8 mouse cellular contexts compared by ENCODE assay signal in genomic region chr7:73589208-73589771, GRCm38 (mm10). TPM values are rescaled to one million over a fixed set of nuclear protein-coding genes. Genes with fewer than 3 reads are reported as not detected.
DNase-seq lines count a peak whose midpoint lies in the region; ATAC-seq and TF ChIP-seq lines count a peak whose summit lies in the region.

No protein-coding gene starts in this region.

- ATAC-seq in limb, embryonic 13.5 days (ENCODE audit: low FRiP score, low read depth) = peak; percentile 41; the same call in 1 of the 2 replicates
- ATAC-seq in stomach, embryonic 15.5 days (ENCODE audit: insufficient read depth, low FRiP score, low read depth) = peak; percentile 32

- WGBS in limb, embryonic 13.5 days = 20% methylated on average over 14 of the region's 14 CpGs
- WGBS in stomach, embryonic 15.5 days = 23% methylated on average over 14 of the region's 14 CpGs

- peak overlapping the region in 1 of 2 experiments; percentile 26; a peak in 2 of 4 replicates for H3K4me3 ChIP-seq in ES-E14 (ENCODE audit: insufficient read depth in 1 of 2, low read depth in 1 of 2, low read length in 2 of 2, poor library complexity in 1 of 2, severe bottlenecking in 1 of 2)
- no peak overlapping the region for H3K4me3 ChIP-seq in limb, embryonic 13.5 days
- H3K4me3 ChIP-seq in stomach, embryonic 15.5 days (replicated peaks) = no peak overlapping the region

- H3K36me3 ChIP-seq in ES-E14 (ENCODE audit: control insufficient read depth, insufficient read depth, low read length, poor library complexity, severe bottlenecking) = no peaks in the 10 kb centered on the region
- no peaks in the 10 kb centered on the region for H3K36me3 ChIP-seq in limb, embryonic 13.5 days
- no peaks in the 10 kb centered on the region for H3K36me3 ChIP-seq in stomach, embryonic 15.5 days

- peak overlapping the region; percentile 49 for H3K4me2 ChIP-seq in limb, embryonic 13.5 days (replicated peaks)
- H3K4me2 ChIP-seq in stomach, embryonic 15.5 days = peak overlapping the region; percentile 34

- in situ Hi-C loops in ES-E14 (cut with MboI; ENCODE audit: low sequenced_read_pairs in 2 of 2, unreplicated experiment in 2 of 2) = no loop called here

- no peaks in the 10 kb centered on the region for H3K27me3 ChIP-seq in limb, embryonic 13.5 days
- H3K27me3 ChIP-seq in stomach, embryonic 15.5 days (replicated peaks) = no peaks in the 10 kb centered on the region

- no peaks in the 10 kb centered on the region for H3K9me3 ChIP-seq in ES-E14 (ENCODE audit: control insufficient read depth, insufficient read depth, low read depth, low read length)
- H3K9me3 ChIP-seq in limb, embryonic 13.5 days = no peaks in the 10 kb centered on the region
- H3K9me3 ChIP-seq in stomach, embryonic 15.5 days = no peaks in the 10 kb centered on the region

- peak; percentile 33 for DNase-seq in layer of hippocampus, adult 9-11 months
- DNase-seq in layer of hippocampus, postnatal 25 days (ENCODE audit: extremely low spot score in 1 of 2, low spot score in 1 of 2) = no peak
- DNase-seq in ES-E14 (ENCODE audit: low read depth, low spot score) = no peak
- peak; percentile 73 to 78 for DNase-seq in cerebellum, postnatal 10 days
- peak; percentile 43 for DNase-seq in heart, postnatal 4 days
- DNase-seq in ovary, postnatal 14 days (ENCODE audit: low spot score) = no peak

- H3K4me1 ChIP-seq in ES-E14 (ENCODE audit: control insufficient read depth in 2 of 2, insufficient read depth in 2 of 2, low read length in 2 of 2, poor library complexity in 1 of 2) = peaks cover 11 to 28% of the 10 kb centered on the region in 2 experiments
- H3K4me1 ChIP-seq in limb, embryonic 13.5 days = peaks cover 54% of the 10 kb centered on the region
- peaks cover 38% of the 10 kb centered on the region for H3K4me1 ChIP-seq in stomach, embryonic 15.5 days

- no peak overlapping the region for H3K9ac ChIP-seq in ES-E14 (ENCODE audit: insufficient read depth, low read depth, low read length, poor library complexity, severe bottlenecking)
- H3K9ac ChIP-seq in limb, embryonic 13.5 days = peak overlapping the region; percentile 45
- H3K9ac ChIP-seq in stomach, embryonic 15.5 days = no peak overlapping the region

- no peak overlapping the region for H3K27ac ChIP-seq in ES-E14 (ENCODE audit: insufficient read depth, low read depth, low read length, poor library complexity, severe bottlenecking)
- H3K27ac ChIP-seq in limb, embryonic 13.5 days = peak overlapping the region; percentile 83
- H3K27ac ChIP-seq in stomach, embryonic 15.5 days = peak overlapping the region; percentile 94

TF ChIP-seq in ES-E14, 5 proteins besides CTCF, POLR2A, EP300 and RAD21:
- TF ChIP-seq ZNF384 (IDR thresholded peaks at IDR 0.05; ENCODE audit: low read depth, low read length) = peak; percentile 77; the same call in 1 of the 2 replicates
- TF ChIP-seq CHD2 (IDR thresholded peaks at IDR 0.05; ENCODE audit: low read depth, low read length) = no peak

RNA-seq across cellular contexts. Expression of gene Chd2, which starts 47.7 kb away (rescaled TPM):
- 10 to 100 TPM; 44.2 to 53.1 TPM for total RNA-seq in layer of hippocampus, postnatal 25 days (2021)
- total RNA-seq in ES-E14 (2012; rRNA removed) = 46.6 and 70.8 TPM in 2 replicates
- total RNA-seq in heart, postnatal 4 days (2021) = 10 to 100 TPM; 57.3 to 61.0 TPM
- polyA plus RNA-seq in limb, embryonic 13.5 days (2015; fragmentation: Nextera tagmentation; extraction: Ambion mirVana) = 62.5 and 66.3 TPM in 2 replicates
- polyA plus RNA-seq in stomach, embryonic 15.5 days (2015; fragmentation: Nextera tagmentation; extraction: Ambion mirVana) = 43.3 and 48.8 TPM in 2 replicates

Comparison
In these comparisons a context has a peak if more than half of its experiments do, and no peak if none do; other contexts are left out.
1. DNase-seq: peak in layer of hippocampus, adult 9-11 months (single experiment), cerebellum, postnatal 10 days (2 of 2) and heart, postnatal 4 days (single experiment); none in layer of hippocampus, postnatal 25 days (0 of 2), ES-E14 (single experiment) and ovary, postnatal 14 days (single experiment).